Mouse (Mus musculus) MN1 (cell line): Measurements from ENCODE around the gene Gmnn.
"Not testable (repeated sequence)": the region's sequence is repeated elsewhere in the genome, so short reads cannot be mapped to it uniquely, and the experiment has no call there.

Experiments used
- DNase-seq: peaks from one replicate; pipeline ENCODE4 v3.0.0-alpha.2; 2016; ENCODE audit warnings: low spot score

Gmnn gene

DNA sequence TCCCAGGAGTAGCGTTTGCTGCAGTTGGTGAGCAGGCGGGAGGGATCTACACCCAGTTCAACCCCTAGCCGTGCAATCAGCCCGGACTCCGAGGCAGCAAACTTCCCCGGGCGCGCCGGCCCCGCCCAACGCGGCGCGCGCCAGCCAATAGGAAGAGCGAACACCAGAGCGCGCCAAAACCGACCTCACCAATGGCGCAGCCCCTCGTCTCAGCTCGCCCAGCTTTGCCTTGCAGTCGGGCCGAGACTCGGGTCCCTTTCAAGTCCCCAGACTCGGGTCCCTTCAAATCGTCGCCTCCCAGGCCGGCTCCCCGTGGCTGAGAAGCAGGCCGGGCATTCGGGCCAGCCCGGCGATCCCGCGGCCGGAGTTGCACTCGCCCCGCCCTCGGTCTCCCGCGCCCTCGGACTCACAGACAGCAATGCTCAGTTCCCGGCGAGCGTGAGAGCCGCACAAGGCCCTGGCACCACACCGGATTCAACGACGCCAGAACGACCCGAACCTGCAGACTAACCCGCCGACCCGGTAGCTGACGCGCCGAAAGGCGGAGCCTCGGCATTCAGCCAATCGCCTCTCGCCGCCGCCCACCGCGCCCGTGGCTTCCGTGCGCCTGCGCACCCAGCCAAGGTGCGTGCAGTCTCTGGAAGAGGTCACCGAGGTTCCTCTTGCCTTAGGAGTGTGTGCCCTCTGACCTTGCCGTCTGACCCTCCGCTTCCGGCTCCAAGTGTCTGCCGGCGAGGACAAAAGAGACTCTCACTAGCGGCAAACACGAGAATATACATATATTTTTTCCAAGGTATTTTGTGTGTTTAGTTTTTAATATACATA is at the start of gene Gmnn:
TSS of gene Gmnn (minus strand) at position 521 of the 825 bp plus-strand sequence.
- peak; percentile 86 for DNase-seq

DNA sequence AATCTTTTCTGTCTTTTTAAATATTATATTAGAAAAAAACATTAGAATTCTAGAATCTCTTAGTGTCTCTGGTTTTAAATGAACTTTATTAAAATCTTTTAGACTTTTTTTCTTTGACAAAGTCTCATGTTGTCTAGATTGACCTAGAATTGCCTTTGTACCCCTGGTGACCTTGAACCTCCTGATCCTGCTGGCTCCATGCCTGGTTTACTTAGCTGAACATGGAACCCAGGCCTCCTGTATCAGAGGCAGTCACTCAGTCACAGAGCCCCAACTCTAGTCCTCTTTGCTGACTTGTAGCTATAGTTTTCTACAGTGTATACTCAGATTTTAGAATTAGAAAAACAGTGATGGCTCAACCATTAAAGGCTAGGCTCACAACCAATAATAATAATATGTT is 44.4 kb upstream of the Gmnn start:
- no peak for DNase-seq

DNA sequence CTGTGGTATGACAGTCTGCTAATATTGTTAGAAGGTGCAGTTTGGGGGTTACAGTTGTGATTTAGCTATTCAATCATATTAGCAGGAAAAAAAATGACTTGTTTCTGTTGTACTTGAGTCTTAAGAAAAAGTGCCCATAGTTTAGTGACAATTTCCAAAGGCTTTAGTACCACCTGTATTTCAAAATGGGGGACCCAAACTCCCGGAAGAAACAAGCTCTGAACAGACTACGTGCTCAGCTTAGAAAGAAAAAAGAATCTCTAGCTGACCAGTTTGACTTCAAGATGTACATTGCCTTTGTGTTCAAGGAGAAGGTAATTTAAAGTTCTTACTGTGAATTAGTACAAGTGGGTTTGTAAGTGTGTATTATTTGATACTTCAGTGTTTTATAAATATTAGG is 41.5 kb upstream of the Gmnn start:
- no peak for DNase-seq

DNA sequence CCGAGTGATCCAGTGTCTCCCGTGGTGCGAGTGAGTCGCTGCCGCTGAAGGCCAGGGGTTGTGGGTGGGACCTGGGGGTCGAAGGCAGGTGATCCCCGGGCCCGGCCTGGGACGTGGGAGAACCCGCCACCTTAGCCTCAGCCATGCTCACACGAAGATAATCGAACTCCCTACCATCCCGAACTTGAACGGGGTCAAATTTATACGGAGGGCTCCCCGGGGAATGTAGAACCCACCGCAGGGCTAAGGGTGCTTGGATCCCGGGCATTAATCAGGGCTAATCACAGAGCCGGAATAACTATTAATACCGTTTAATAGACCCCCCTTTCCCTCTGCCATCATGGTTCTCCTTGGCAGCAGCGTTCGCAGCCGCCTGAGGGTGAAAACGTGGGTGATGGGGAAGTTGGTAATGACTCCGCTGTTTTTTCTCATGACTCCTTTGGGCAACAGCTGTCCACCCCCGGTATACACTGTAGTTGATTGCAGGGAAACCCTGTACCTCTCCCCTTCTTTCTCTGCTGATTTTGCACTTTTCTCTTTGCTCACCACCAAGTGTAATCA is 40.5 kb upstream of the Gmnn start:
- DNase-seq: peak; percentile 46

DNA sequence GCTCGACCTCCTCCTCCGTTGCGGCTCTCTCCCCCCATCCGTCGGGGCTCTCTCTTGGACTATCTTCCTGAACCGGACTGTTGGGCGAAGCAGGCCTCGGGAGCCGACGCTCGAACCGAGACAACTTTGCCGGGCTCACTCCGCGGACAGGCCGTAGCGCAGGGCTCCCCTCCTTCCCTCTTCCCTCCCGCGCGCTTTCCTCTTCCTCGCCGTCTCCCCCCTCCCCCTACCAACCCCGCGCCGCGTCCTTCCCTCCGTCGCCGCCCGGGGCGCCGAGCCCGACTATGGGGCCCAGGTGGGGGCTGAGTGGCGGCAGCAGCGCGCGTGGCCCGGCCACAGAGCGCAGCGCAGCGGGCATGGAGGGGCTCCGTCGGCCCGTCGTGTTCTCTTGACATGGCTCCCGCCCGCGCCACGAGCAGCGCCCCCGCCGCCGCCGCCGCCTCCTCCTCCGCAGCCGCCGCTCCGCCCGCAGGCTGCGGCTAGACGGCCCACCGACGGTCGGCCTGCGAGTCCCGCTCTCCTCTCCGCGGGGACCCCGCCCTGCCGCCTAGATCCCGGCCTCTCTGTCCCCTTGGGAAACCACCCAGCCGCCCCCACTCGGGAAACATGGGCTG is 39.7 kb upstream of the Gmnn start, which contains the start of gene BC005537:
TSS of gene BC005537 (plus strand) at position 350 of the 614 bp plus-strand sequence.
- peak; percentile 61 for DNase-seq

DNA sequence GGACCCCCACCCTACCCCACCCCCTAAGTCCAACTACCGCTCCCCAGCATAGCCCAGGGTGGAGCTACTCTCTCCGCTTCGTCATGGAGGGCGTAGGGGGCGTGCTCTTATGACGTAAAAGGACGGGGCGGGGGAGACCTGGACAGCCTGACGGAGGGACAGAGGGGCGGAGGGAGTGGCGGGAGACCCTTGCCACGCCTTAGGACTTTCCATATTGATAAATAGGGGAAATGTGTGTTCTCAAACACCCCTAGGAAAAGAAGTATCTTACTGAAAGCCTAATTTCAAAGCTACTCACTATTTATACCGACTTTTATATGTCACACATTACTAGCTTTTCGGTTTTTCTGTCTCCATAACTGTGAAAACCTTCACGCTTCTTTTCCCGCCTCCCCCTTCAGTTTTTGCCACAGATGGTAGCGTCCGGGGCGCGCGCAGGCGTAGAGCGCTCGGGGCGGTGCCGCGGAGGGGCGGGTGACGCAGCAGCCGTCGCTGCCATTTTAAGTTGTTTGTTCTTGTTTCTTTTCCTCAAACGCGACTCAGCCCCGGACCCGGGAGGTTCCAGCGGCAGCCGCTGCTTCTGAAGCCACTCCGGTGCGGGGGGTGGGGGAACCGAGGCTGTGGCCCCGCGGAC is 39.1 kb upstream of the Gmnn start:
- peak; percentile 94 for DNase-seq

DNA sequence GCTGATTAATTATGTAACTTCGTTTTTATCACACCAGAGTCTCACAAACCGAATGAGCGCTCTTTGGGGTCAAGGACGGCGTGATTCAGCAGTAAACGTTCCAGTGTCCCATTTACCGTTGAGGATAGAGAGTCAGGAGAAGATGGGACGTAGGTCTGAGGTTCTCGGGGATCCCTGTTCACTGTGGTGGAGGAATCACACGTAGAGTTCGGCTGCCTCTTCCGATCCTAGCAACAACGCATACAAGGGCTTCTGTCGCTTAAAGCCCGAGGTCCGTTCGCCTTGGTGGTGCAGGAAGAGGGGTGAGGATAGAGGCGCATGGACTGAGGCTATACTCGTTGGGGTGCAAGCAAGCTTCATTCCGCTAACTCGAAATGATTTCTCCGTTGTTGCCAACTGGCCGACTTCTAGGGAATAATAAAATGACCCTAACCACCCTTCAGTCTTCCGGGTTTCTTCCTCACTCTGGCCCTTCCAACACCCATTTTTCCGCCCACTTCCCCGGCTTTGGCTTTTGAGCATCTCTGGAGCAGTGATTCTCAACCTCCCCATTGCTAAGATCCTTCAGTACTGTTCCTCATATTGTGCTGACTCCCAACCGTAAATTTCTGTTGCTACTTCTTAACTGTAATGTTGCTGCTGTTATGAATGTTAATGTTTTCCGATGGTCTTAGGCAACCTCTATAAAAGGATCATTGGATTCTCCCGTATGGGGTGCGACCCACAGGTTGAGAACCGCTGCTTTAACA is 38.4 kb upstream of the Gmnn start:
- peak; percentile 38 for DNase-seq

DNA sequence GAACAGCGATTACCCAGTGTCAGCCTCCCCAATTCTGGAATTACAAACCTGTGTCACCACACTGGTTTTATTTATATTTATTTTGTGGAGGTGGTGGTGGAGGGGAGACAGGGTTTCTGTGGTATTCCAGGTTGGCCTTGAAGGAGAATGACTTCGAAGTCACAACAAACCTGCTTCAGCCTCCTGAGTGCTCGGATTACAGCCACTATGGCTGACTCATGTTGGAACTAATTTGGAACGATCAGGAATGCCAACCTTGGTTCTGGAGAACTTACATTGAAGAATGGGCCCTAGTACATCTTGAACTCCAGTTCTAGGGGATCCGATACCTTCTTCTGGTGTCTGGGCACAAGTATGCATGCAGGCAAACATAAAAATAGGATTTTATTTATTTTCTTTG is 37.7 kb upstream of the Gmnn start:
- DNase-seq: no peak

DNA sequence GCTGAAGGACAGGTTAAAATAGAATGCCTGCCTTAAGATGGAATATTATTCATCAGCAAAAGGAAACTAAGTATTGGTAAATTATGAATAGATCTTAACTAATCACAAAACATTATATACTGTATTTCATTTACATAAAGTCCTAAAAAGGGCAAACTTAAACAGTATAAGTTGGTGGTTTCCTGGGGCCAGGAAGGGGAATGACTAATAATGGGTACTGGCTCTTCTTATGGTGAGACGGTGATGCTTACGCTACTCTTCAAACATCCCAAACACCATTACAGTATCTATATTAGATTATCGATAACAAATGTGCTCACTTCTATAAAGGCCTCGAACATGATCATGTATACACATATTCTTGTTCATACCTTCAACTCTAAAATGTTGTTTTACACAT is 37.0 kb upstream of the Gmnn start:
- DNase-seq: no peak

DNA sequence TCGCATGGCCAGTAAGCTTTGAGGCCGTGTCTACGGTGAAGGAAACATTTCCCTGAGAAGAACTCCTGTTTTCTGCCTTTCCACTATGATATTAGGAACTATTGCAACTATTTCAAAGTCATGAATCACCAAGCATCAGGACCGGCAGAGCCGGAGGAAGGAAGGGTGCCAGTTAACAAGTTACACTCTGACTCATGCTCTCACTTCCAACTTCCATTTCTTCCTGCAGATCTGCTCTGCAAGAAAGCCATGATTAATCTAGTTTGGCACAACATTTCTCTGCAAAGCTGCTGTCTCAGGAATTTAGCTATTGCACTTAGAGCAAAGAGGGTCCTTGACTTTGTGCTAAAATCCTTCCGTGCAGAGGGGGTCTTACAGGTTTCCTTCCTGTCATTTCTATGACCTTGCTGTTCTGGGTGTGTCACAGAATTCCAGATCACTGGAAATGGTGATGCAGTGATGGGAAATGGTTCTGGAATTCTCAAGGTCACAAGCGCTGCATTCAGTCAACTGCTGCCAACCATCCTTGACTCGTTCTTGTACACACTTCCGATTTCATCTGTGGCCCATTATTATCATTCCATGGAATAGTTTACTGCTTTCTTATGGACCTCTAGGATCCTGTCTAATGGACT is 30.8 kb upstream of the Gmnn start:
- no peak for DNase-seq

DNA sequence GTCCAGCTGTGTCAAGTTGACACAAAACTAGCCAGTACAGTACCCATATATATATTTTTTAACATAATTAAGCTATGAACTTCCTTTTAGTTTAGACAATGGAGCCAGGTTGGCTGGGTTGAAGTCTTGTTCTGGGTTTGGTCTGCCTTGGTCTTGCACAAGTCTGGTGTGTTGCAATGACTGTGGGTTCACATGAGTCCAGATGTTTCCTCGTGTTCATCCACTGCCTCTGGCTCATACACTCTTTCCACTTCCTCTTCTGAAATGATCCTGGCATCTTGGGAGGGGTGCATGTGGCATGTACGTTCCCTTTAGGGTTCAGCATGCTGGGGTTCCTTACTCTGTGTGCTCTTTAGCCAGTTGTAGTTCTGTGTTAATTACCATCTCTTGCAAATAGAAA is 29.6 kb upstream of the Gmnn start:
- no peak for DNase-seq

DNA sequence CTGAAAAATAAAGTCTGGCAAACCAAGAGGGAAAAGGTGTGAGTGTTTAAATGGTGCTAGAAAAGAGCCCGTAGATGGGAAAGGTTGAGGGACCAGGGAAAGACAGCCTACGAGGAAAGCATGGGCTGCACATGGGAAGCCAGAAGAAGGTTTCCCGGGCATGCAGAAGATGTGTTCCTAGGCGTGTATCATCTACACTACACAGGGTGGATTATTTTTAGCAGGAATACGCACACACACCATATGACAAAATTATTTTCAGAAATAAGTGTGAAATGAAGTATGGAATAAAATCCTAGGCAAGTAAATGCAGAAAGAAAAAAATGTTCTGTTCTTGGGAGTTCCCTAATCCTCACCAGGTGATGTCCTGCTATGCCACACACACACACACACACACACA is 25.8 kb upstream of the Gmnn start:
- no peak for DNase-seq

DNA sequence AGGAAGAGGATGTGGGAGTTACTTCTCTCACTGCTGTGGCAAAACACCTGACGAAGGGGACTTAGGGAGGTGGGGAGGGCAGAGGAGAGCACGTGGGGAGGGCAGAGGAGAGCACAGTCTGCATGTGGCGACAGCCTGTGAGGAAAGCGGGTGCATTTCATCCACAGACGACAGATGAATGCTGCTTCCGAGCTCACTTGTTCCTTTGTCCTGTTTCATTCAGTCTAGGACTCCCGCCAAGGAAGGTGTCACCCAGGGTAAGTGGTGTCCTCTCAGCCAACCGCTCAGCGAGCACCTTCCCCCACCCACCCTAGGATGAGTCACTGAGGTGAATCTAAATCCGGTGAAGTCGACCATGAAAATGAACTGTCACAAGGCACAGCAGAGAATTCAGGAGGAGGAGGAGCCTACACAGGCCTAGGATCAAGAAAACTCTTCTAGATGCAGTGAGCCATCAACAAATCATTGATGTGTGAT is 24.3 kb upstream of the Gmnn start:
- peak; percentile 53 for DNase-seq

DNA sequence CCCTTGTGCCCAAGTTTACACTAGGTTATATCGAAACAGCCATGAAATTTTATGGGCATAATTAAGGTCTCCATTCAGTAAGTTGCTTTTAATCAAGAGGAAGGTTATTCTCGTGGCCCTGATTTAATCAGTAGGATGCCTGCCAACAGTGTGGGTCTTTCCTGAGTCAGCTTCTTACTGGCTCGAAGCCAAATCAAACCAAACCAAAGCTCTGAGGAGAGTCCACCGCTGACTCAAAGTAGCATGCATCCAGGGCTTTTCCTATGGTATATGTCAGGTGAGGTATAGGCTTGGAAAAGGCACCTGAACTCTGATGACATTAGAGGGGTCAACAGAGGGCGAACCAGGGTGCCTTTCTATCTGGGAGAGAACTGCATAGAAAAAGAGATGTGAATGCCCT is 20.2 kb upstream of the Gmnn start:
- DNase-seq: peak; percentile 55

DNA sequence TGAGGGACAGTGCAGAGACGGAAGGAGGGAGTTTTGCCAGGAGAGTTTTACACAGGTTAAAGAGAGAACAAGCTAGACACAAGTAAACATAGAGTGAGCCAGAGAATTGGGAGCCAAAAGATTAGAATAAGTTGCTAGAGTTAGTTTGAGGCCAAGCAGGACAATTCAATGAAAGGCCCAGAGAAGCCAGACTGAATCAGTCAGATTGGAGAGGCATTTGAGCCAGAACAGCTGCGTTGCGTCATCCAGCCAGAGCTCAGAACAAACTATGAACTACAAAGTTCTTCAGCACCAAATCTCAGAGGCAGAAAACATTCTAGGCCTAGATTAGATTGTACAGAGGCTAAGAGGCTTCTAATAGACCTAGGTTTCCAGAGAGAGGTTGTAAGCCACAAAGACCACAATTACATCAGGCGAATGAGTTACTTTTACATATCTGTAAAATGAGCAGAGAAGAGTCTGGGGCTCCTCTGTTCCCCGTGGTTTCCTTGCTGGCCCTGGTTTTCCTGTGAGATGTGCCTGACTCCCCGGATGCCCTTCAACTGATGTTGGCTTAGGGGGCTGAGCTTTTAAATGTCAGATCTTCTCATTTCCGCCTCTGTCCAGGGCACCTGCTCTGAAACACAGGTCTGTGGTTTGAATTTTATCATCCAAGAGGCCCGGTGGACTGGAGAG is 17.1 kb upstream of the Gmnn start:
- no peak for DNase-seq

DNA sequence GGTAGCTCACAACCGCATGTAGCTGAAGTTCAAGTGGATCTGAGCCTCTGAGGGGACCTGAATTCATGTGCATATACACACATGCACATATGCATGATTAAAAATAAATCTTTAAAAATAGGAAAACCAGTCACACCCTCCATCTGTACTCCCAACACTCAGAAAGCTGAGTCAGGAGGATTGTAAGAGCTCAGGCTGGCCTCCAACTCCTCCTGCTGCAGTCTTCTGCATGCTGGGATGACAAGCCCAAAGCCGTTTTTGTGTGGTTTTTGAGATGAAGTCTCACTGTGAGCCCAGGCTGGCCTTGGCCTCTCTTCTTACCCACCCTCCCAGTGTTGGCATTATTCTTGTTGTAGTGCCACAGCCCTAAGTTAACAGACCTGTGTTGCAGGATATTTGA is 16.3 kb upstream of the Gmnn start:
- DNase-seq: no peak

DNA sequence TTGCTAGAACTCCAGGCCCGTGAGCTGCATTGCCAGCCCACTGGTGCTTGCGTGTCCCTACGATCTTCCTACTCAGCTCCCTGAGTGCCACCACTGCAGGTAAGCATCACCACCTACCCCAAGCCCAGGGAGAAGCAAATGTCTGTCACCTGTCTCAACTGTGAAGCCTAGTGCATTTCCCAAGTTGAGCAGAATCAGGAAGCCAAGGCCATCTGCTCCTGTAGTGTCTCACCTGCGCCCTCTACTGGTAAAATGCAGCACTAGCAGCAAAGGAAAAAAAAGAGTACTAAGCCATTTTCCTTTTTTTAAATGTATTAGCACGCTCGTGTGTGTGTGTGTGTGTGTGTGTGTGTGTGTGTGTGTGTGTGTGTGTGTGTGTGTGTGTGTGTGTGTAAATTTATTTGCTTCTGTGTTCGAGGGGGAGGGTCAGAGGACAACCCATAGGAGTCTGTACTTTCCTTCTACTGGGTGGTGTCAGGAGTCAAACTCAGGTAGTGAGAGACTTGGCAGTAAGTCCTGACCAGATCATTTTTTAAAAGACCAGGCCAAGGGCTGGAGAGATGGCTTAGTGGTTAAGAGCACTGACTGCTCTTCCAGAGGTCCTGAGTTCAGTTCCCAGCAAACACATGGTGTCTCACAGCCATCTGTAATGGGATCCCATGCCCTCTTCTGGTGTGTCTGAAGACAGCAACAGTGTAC is 14.6 kb upstream of the Gmnn start:
- peak; percentile 58 for DNase-seq

DNA sequence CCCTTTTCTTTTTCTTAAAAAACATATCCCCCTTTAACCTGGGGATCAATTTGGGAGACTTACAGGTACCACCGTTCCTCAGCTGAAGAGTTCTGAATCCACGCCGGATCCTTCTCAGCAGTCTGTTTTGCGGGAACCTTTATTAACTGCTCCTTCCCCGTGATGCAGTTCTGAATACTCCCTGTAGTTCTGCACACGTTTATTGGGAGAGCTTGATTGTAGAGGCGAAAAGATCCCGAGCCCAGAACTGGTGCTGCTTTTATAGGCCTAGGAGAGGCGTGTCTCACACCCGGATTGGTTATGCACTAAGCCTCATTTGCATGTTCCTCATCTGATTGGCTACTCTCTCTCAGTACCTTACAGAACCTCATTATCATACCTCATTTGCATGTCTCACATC is 9.8 kb upstream of the Gmnn start:
- not testable (repeated sequence) for DNase-seq

DNA sequence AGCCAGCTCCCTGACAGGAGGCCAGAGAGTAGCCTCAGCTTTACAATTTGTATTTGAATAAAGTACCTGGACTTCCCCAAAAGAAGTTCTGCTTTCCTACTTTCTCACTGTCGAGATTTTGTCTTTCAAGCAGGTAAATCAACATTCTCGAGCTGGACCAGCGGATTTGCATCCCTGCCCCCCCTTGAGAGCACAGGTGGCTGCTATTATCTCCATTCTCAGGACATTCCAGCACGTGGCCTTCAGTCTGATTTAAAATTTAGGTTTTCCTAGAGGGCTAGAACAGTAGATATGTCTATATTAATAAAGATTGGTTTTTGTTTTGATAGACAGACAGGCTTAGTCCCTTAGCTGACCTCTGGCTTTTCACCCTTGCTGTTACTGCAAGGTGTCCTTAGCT is 6.1 kb upstream of the Gmnn start:
- DNase-seq: not testable (repeated sequence)

DNA sequence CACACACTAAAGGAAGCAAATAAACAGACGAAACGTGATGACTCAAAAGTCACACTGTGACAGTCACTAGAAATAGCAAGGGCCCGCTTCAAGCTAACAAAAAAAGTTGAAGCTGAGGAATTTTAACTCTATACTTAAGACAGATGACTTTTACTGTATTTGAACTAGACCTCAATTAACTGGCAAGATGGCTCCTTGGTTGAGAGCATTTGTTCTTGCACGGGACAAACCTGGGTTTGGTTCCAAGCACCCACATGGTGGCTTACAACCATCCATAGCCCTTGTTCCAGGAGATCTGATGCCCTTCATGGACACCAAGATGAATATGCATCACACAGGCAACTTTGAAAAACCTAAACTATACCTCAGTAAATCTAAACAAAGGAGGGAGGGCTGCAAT is 531 bp upstream of the Gmnn start:
- DNase-seq: no peak

DNA sequence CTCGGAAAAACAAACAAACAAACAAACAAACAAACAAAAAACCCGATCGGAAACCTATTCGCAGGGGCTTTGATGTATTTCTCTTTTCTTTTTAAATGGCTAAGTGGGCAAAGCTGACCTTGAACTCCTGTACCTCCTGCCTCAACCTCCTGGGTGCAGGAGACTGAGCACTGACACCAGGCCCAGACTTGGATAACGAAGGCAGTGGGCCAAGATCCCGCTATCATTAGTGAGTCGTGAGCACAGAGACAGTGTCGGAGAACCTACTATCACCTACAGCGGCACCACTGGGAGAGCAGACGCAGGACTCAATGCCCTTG is 680 bp downstream of the Gmnn start:
- no peak for DNase-seq
